Mouse (Mus musculus): Measurements from ENCODE around the gene Atraid.
A peak's percentile ranks its signal among the peaks of the same experiment; 100 is the strongest.

Gene Atraid

DNA sequence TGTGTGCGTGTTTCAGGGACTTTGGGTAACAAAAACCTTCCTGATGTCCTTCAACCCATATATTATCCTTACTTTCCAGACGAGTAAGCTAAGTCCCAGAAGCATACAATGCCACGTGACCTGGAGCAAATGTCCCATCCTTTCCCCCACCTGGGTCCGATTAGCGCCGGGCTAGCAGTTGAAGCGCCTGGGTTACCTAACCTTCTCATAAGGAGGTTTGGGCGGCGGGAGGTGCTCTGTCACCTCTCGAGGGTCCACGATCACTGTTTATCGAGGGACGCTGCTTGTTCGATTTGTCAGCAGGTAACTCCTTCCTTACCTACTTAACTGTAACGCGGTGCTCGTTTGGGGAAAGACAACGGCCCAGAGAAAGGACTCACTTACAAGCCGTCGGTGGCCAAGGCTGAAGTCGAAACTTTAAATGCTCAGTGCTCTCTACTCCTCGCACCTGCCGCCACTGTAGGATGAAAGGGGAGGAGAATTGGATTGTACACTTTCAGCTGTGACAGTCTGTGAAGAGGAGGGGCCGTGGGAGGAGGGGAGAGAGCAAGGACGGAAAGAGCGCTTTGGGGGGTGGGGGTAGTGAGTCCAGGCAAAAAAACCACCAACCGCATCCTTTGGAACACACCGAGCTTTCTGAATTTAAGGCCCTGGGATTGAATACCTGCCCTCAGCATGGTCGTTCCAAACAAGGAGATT, 46.1 kb downstream of the Atraid start:
- peak in 1 of 2 experiments; percentile 33 for DNase-seq (ENCODE audit: inconsistent age in 2 of 2, low spot score in 1 of 2)

DNA sequence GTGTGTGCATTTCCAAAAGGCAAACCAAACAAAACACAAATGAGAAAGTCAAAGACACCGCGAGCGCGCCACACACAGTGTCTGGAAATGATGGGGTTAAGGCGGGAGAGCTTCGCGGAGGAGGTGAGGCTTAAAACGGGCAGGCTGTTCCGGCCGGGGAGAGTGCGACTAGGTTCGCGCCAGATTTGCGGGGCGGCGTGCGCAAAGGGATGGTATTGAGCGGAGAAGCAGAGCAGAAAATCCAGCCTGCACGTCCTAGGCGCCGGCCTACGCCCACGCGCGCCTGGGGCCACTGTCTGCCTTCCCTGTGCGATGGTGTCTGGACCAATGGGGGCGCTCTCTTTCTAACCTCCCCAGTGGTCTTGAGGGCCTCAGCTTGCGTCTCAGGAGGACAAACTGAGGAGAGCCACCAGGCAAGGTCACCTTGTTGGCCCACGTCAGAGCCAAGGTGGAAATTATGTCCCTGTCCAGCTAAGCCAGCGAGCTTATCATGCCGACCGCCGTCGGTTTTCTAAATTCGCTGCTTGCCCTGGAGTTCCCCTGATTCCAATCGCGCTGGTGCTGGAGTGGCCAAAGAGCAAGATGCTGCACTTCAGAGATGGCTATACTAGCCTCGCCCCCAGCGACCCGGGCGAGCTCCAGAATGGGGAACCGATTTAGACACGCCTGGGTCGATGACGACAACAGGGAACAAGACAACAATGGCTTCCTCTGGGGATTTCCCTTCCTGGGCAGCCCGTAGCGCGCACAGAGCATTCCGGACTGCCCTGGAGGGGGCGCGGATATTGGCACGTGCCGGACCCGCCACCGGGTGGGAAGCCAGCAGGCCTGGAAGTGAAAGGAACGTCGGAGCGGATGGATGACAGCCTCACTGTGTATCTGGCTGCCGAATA, 46.9 kb downstream of the Atraid start:
- DNase-seq (ENCODE audit: inconsistent age in 2 of 2, low spot score in 1 of 2), result peak; percentile 50 to 76

DNA sequence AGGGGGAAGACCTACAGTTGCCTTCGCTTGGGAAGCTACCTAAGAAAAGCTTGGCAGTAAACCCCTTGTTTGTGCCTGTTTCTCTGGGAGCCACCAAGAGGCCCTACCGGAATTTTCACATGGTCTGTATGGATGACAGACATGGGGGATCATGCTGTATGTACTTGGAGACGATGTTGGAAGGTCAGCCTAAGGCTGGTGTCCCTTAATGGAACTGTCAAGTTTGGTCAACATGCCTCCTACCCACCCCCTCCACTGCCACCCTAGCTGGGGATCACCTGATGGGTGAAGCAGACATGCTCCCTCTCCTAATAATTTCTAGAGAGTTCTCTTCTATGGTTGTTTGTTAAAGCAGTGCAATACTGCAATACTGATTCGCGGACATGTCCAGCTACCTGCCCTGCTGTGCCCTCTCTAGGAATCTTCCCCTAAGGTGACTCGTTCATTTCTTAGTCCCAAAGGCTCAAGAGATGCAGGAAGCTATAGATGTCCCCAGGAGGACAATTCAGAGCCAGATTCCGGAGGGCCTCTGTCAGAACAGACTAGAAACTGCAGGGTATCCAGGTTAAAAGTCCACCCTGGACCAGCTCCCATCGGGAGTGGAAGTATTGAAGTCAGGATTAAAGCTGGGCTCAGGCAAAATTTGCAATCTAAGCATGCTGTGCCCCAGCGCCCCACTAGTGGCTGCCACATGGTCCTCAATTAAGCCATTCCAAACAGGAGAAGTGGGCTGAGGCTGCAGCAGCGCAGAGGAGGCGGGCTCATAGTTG, 47.8 kb downstream of the Atraid start:
- DNase-seq (ENCODE audit: inconsistent age in 2 of 2, low spot score in 1 of 2), result no peak

Data from adrenal gland, adult (tissue).